Mouse (Mus musculus) neural tube, embryonic 11.5 days (tissue): Measurements from ENCODE around the gene Btbd19. TPM values are rescaled to one million over a fixed set of nuclear protein-coding genes. Genes with fewer than 3 reads are reported as not detected.

ENCODE experiments used
- ATAC-seq: fragments of 200-750 bp; cut with Nextera tagmentation; 2 replicates; pipeline ENCODE4 v1.8.0; 2017; ENCODE audit warnings: moderate number of reproducible peaks, mild to moderate bottlenecking, moderate TSS enrichment, moderate library complexity; ENCODE audit not compliant: insufficient read depth, low FRiP score, low TSS enrichment
- DNase-seq: peaks from one replicate; pipeline ENCODE4 v3.0.0-alpha.2; 2015; ENCODE audit warnings: low spot score
- H3K27ac ChIP-seq: fragments of 300-500 bp; sonication (generic); 2 replicates; pipeline ENCODE4 v1.5.1; 2014; ENCODE audit warnings: low read depth, mild to moderate bottlenecking, low read length
- H3K27me3 ChIP-seq: fragments of 300-500 bp; sonication (generic); 2 replicates; pipeline ENCODE4 v1.6.1; 2014; ENCODE audit warnings: mild to moderate bottlenecking, low read length, mixed read lengths; ENCODE audit not compliant: control insufficient read depth, insufficient read depth
- H3K36me3 ChIP-seq: fragments of 300-500 bp; sonication (generic); 2 replicates; pipeline ENCODE4 v1.6.1; 2014; ENCODE audit warnings: mild to moderate bottlenecking, low read length, moderate library complexity, mixed read lengths; ENCODE audit not compliant: control insufficient read depth, insufficient read depth
- H3K4me1 ChIP-seq: fragments of 300-500 bp; sonication (generic); 2 replicates; pipeline ENCODE4 v1.6.1; 2014; ENCODE audit warnings: low read length, mixed read lengths; ENCODE audit not compliant: control insufficient read depth, insufficient read depth
- H3K4me2 ChIP-seq: fragments of 300-500 bp; sonication (generic); 2 replicates; pipeline ENCODE4 v1.6.1; 2014; ENCODE audit warnings: low read depth, mild to moderate bottlenecking, moderate library complexity
- H3K4me3 ChIP-seq: fragments of 300-500 bp; sonication (generic); 2 replicates; pipeline ENCODE4 v1.5.1; 2014; ENCODE audit warnings: low read depth, low read length
- H3K9ac ChIP-seq: fragments of 300-500 bp; sonication (generic); 2 replicates; pipeline ENCODE4 v1.6.1; 2014; ENCODE audit warnings: mild to moderate bottlenecking, low read length
- H3K9me3 ChIP-seq: fragments of 300-500 bp; sonication (generic); 2 replicates; pipeline ENCODE4 v1.6.1; 2016; ENCODE audit warnings: low read length; ENCODE audit not compliant: control insufficient read depth
- WGBS: fragments of 180-500 bp; shearing (Covaris S2); extraction: QIAGEN DNeasy Blood & Tissue Kit; methylation state at CpG from one replicate; pipeline ENCODE4 v1.1.7; 2014; 5-methylcytosine and 5-hydroxymethylcytosine counted together
- polyA plus RNA-seq: library from polyadenylated mRNA; unstranded; fragments of >200 nt; fragmentation: Nextera tagmentation; extraction: Ambion mirVana; gene quantifications from 2 replicates; pipeline ENCODE4 v1.2.1, GENCODE M21; 2014

The Btbd19 gene
- polyA plus RNA-seq = 3.4 and 4.0 TPM in 2 replicates

DNA sequence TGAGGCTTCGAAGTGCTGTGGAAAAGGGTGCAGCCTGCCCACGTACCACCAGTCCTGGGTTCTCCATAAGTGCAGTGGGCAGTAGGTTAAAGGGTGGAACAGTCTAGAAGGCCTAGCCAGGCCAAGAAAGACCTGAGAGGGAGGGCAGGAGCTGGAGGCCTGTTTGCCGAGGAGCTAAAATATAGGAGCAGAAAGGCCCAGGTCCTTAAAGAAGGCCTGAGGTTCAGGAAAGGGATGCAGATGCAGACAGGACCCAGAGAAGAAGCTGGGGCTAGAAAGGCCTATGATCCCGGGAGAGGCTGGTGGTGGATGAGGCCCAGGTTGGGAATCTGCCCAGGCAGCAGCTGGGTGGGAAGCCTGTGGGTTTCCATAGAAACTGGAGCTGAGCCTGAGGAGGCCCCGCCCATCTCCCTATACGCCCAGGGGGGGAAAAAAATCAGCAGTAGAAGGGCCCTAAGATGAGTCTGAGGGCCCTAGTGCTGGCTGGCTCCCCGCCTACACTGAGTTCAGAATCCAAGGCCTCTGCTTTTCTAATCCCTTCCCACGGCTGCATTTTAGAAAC, at the start of gene Btbd19:
TSS of gene Btbd19 (minus strand) at position 378 of the 562 bp plus-strand sequence.
- WGBS = 32% methylated on average over 8 of the region's 8 CpGs
- no peak within 1 kb of the TSS for H3K4me3 ChIP-seq
- no peaks in the 10 kb centered on the region for H3K27me3 ChIP-seq
- DNase-seq (peak; percentile 58), ATAC-seq (peak; percentile 43; the same call in 1 of the 2 replicates)
- peaks cover 22% of the 10 kb centered on the region for H3K4me1 ChIP-seq
- peak within 1 kb of the TSS; percentile 56 for H3K9ac ChIP-seq
- no peaks in the 10 kb centered on the region for H3K9me3 ChIP-seq
- H3K27ac ChIP-seq = peak within 1 kb of the TSS; percentile 72
- no peak within 1 kb of the TSS for H3K4me2 ChIP-seq
- peaks cover 3% of the 10 kb centered on the region for H3K36me3 ChIP-seq

DNA sequence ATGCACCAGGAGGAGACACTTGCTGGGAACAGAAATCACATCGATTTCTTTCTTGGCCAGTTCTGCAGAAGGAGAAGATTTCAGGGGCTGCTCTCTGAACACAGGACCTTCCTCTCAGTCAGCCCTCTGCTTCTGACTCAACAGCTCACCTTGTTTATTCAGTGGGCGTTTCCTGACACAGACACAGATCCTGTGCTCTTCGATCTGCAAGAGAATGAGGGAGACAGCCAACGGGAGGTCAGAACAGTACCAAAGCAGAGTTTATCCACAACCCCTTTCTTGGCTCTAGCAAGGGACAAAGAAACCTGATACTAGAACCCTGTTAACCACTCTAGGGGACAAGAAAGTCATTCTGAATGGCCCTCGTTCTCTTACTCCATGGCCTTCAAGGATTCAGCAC, 44.4 kb upstream of the Btbd19 start:
- Histone ChIP-seq H3K27ac (no peak overlapping the region), H3K4me3 (no peak overlapping the region), H3K4me2 (no peak overlapping the region), H3K9ac (no peak overlapping the region), H3K36me3 (peaks cover 35% of the 10 kb centered on the region), H3K9me3 (no peaks in the 10 kb centered on the region), H3K4me1 (no peaks in the 10 kb centered on the region), H3K27me3 (no peaks in the 10 kb centered on the region)
- WGBS = 95% methylated on average over 5 of the region's 5 CpGs
- DNase-seq (no peak), ATAC-seq (no peak)

DNA sequence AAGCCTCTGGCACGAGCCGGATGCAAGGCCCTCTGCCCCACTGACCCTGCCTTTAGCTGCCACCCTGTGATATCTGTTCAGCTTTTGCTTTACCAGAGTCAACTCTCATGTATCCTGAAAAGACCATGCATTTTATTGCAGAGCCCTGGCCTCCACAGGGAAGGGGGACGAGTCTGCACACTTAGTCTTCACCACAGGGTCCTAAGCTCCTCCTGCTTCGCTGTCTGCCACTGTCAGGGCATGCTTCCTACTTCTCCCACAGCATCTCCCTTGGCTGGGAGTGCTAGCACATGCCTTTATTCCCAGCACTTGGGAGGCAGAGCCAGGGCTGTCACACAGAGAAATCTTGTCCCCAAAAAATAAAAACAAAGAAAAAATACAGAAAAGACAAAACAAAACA, 35.7 kb upstream of the Btbd19 start:
- WGBS = 76% methylated on average over 4 of the region's 4 CpGs
- no peaks in the 10 kb centered on the region for H3K4me1 ChIP-seq
- no peak overlapping the region for H3K4me2 ChIP-seq
- no peak for DNase-seq
- no peak for ATAC-seq
- no peak overlapping the region for H3K27ac ChIP-seq
- no peaks in the 10 kb centered on the region for H3K9me3 ChIP-seq
- H3K36me3 ChIP-seq = peaks cover 27% of the 10 kb centered on the region
- no peak overlapping the region for H3K9ac ChIP-seq
- no peaks in the 10 kb centered on the region for H3K27me3 ChIP-seq
- no peak overlapping the region for H3K4me3 ChIP-seq

DNA sequence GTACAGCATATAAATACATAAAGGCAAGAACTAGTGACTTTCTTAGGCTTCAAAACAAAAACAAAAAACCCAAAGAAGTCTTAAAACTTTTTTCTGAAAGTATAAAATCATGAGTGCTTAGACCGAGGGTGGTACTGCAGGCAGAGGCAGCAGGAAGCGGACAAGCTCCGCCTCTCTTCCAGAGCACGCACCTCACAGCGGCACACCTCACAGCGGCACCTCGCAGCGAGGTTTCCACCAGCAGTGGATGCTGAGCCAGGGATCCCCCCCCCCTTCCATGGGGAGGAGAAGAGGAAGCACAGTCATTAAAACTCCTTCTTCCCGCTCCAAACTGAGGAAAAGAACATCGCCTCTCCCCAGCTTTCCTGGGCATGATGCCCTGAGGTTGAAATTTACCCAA, 34.1 kb upstream of the Btbd19 start:
- no peak for ATAC-seq
- Histone ChIP-seq H3K36me3 (peaks cover 12% of the 10 kb centered on the region), H3K9me3 (no peaks in the 10 kb centered on the region), H3K4me2 (no peak overlapping the region), H3K9ac (no peak overlapping the region), H3K4me3 (no peak overlapping the region), H3K27ac (no peak overlapping the region), H3K4me1 (no peaks in the 10 kb centered on the region; the same call in 1 of the 2 replicates), H3K27me3 (no peaks in the 10 kb centered on the region)
- 85% methylated on average over 10 of the region's 10 CpGs for WGBS
- DNase-seq = no peak

DNA sequence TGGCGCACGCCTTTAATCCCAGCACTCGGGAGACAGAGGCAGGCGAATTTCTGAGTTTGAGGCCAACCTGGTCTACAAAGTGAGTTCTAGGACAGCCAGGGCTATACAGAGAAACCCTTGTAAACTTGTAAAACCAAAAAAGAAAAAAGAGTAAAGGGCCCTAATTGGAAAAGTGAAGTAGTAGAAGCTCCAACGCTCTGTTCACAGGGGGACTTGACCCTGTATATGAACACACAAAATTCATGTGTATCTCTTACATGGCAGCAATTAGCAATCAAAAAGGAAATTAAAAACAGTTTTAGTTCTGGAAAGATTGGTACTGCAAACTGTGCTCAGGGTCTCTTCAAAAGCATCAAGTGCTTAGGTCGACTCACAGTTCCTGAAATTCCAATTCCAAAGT, 30.8 kb upstream of the Btbd19 start:
- Histone ChIP-seq H3K4me2 (peak overlapping the region; percentile 34), H3K9ac (0 out of 2 replicates have a peak overlapping the region, but pooled peaks have one; percentile 33), H3K27me3 (no peaks in the 10 kb centered on the region), H3K4me1 (no peaks in the 10 kb centered on the region; the same call in 1 of the 2 replicates), H3K27ac (peak overlapping the region; percentile 91; the same call in 1 of the 2 replicates), H3K36me3 (peaks cover 20% of the 10 kb centered on the region), H3K9me3 (no peaks in the 10 kb centered on the region), H3K4me3 (peak overlapping the region; percentile 99; the same call in 1 of the 2 replicates)
- DNase-seq = no peak
- WGBS = 33% methylated on average over 6 of the region's 6 CpGs
- no peak for ATAC-seq

DNA sequence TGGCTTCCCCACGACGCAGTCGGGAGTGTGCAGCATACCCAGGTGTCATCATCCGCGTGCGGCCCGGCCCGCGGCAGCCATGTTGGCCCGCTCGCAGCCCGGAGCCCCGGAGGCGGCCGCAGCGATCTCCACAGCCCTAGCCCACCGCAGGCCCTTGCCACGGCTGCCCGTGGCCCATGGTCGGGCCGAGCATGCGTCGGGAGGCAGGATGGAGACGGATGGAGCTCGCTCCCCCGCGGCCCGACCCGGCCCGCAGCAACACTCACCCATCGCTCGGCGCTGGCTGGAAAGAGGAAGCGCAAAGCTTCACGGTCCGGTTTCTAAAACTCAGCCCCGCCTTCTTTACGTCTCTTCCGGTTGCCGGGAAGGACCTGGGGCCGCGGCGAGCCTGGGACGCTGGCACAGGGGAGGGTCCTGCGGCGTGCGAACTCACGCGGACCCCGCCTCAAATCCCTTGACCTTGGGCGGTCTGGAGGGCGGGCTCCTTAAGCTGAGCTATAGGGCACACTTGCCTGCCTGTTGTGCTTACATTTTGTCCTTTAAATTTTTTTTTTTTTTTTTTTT, 30.3 kb upstream of the Btbd19 start, which contains the start of gene Rps8:
TSS of gene Rps8 (minus strand) at position 452 of the 564 bp plus-strand sequence.
- H3K4me2 ChIP-seq = peak within 1 kb of the TSS; percentile 95
- H3K4me3 ChIP-seq = peak within 1 kb of the TSS; percentile 99
- peaks cover 20% of the 10 kb centered on the region for H3K36me3 ChIP-seq
- H3K4me1 ChIP-seq = no peaks in the 10 kb centered on the region; the same call in 1 of the 2 replicates
- H3K9ac ChIP-seq = peak within 1 kb of the TSS; percentile 98
- DNase-seq (peak; percentile 92), ATAC-seq (peak; percentile 85)
- no peaks in the 10 kb centered on the region for H3K27me3 ChIP-seq
- no peaks in the 10 kb centered on the region for H3K9me3 ChIP-seq
- H3K27ac ChIP-seq = peak within 1 kb of the TSS; percentile 91
- WGBS = under 1% methylated on average over 51 of the region's 52 CpGs

DNA sequence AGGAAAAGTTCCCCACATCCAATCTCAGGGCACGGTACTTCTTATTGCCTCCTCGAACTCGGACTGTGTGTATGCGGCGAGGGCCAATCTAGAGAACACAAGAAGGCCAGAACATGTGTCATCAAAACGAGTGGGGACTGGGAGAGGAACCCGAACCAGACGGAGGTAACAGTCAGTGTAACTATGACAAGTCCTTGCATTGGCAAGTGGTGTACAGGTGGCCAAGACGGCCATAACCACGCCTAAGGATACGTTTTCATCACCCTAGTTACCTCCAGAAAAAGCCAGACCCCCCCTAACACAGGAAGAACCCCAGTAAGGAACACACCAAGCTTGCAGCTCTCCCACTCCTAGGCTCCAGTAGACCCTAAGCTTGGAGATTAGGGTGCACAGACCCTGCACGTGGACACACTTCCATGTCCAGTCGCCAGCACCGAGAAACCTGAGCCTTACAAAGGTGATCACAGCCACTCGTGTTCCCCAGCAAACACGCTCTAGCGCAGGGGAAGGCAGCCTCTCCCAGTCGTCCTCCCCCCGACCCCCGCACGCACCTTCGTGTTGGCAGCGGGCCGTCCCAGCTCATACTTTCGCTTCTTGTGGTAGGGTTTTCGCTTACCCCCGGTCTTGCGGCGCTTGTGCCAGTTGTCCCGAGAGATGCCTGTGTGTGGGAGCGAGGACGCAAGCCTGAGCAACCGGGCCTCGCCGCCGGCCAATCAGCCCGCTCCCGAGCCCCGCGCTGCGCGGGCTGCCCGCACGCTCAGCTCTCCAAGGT, 29.7 kb upstream of the Btbd19 start:
- Histone ChIP-seq H3K9ac (peak overlapping the region; percentile 98), H3K4me3 (peak overlapping the region; percentile 99), H3K4me1 (no peaks in the 10 kb centered on the region; the same call in 1 of the 2 replicates), H3K4me2 (peak overlapping the region; percentile 95), H3K9me3 (no peaks in the 10 kb centered on the region), H3K27me3 (no peaks in the 10 kb centered on the region), H3K27ac (peak overlapping the region; percentile 91), H3K36me3 (peaks cover 24% of the 10 kb centered on the region)
- ATAC-seq (peak; percentile 15; the same call in 1 of the 2 replicates), DNase-seq (no peak)
- WGBS = 2% methylated on average over 44 of the region's 44 CpGs

DNA sequence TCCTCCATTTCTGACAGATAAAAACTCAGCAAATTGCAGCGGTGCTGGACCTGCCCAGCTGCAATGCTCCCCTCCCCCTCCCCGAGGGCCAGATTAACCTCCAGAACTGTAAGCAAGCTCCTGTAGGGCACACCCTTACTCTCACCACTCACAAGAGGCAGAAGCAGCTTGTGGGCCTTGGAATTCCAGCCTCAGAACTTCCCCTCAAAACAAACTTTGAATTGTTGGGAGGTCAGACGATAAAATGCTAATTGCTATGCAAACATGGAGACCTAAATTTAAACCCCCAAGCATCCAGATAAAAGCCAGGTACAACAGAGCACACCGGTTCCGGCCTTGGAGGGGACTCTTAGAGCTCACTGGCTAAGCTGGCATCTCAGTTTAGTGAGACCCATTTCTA, 27.2 kb upstream of the Btbd19 start:
- ATAC-seq = no peak
- Histone ChIP-seq H3K9me3 (no peaks in the 10 kb centered on the region), H3K4me3 (no peak overlapping the region), H3K27ac (no peak overlapping the region), H3K9ac (no peak overlapping the region), H3K36me3 (peaks cover 25% of the 10 kb centered on the region), H3K4me1 (no peaks in the 10 kb centered on the region; the same call in 1 of the 2 replicates), H3K4me2 (no peak overlapping the region), H3K27me3 (no peaks in the 10 kb centered on the region)
- no peak for DNase-seq
- 91% methylated on average over 5 of the region's 5 CpGs for WGBS
